Mouse (Mus musculus) c-Kit-positive CD71-positive TER-119-negative erythroid progenitor cells, embryonic 14.5 days (primary cell): ENCODE data around the gene Plxna1.
A peak's percentile ranks its signal among the peaks of the same experiment; 100 is the strongest.

Experiments
- DNase-seq: peaks from one replicate; pipeline ENCODE4 v3.0.0-alpha.2; 2013; ENCODE audit warnings: low read depth

The Plxna1 gene

GRCm38 (mm10) chr6:89360709-89361417 lies 1.6 kb downstream of the Plxna1 start:
- peak; percentile 20 for DNase-seq

- DNase-seq = peak; percentile 21
Measured at GRCm38 (mm10) chr6:89359771-89360708, 2.4 kb downstream of the Plxna1 start.

- no peak for DNase-seq
Measured at GRCm38 (mm10) chr6:89359192-89359591, 3.2 kb downstream of the Plxna1 start.

GRCm38 (mm10) chr6:89355661-89356060 lies 6.8 kb downstream of the Plxna1 start:
- no peak for DNase-seq

GRCm38 (mm10) chr6:89354726-89355125 lies 7.7 kb downstream of the Plxna1 start:
- no peak for DNase-seq

- DNase-seq = no peak
Measured at GRCm38 (mm10) chr6:89354076-89354475, 8.3 kb downstream of the Plxna1 start.

- DNase-seq = no peak
Measured at GRCm38 (mm10) chr6:89353101-89353500, 9.3 kb downstream of the Plxna1 start.

GRCm38 (mm10) chr6:89351441-89352137 lies 10.8 kb downstream of the Plxna1 start:
- DNase-seq = no peak

- DNase-seq = no peak
Measured at GRCm38 (mm10) chr6:89350520-89350919, 11.9 kb downstream of the Plxna1 start.

- DNase-seq = no peak
Measured at GRCm38 (mm10) chr6:89350037-89350515, 12.3 kb downstream of the Plxna1 start.

GRCm38 (mm10) chr6:89348363-89348762 lies 14.1 kb downstream of the Plxna1 start:
- no peak for DNase-seq

- no peak for DNase-seq
Measured at GRCm38 (mm10) chr6:89347792-89348191, 14.6 kb downstream of the Plxna1 start.

GRCm38 (mm10) chr6:89345855-89346254 lies 16.6 kb downstream of the Plxna1 start:
- no peak for DNase-seq

- no peak for DNase-seq
Measured at GRCm38 (mm10) chr6:89345486-89345785, 17.0 kb downstream of the Plxna1 start.

GRCm38 (mm10) chr6:89344613-89345485 lies 17.6 kb downstream of the Plxna1 start:
- no peak for DNase-seq

GRCm38 (mm10) chr6:89341981-89342380 lies 20.4 kb downstream of the Plxna1 start:
- DNase-seq = no peak

GRCm38 (mm10) chr6:89339447-89339846 lies 23.0 kb downstream of the Plxna1 start:
- DNase-seq = no peak

GRCm38 (mm10) chr6:89338733-89339132 lies 23.7 kb downstream of the Plxna1 start:
- DNase-seq = no peak

GRCm38 (mm10) chr6:89337574-89337973 lies 24.8 kb downstream of the Plxna1 start:
- DNase-seq = no peak

GRCm38 (mm10) chr6:89333964-89334702 lies 28.3 kb downstream of the Plxna1 start:
- no peak for DNase-seq

GRCm38 (mm10) chr6:89330957-89331356 lies 31.5 kb downstream of the Plxna1 start:
- DNase-seq = no peak
